Mouse (Mus musculus): ENCODE results near the gene Hdc. TPM values are rescaled to one million over a fixed set of nuclear protein-coding genes. Genes with fewer than 3 reads are reported as not detected.
"Not testable (repeated sequence)": the region's sequence is repeated elsewhere in the genome, so short reads cannot be mapped to it uniquely, and the experiment has no call there.

Hdc gene
- total RNA-seq (2021), result 22.6 and 29.8 TPM in 2 replicates
- long read RNA-seq, partial matches to known transcripts, result 0 of 1 reads
- long read RNA-seq, other reads (novel, unspliced or antisense), result 0 of 1 reads

- no peak for DNase-seq
Measured at GRCm38 (mm10) chr2:126619249-126619704, at the start of gene Hdc. TSS of gene Hdc (minus strand) at chr2:126619299.

- DNase-seq, result no peak
Measured at GRCm38 (mm10) chr2:126668621-126669252, 49.6 kb upstream of the Hdc start.

GRCm38 (mm10) chr2:126665984-126666383 is 46.9 kb upstream of the Hdc start:
- no peak for DNase-seq

GRCm38 (mm10) chr2:126663481-126663880 is 44.4 kb upstream of the Hdc start:
- DNase-seq, result no peak

GRCm38 (mm10) chr2:126652929-126653328 is 33.8 kb upstream of the Hdc start:
- no peak for DNase-seq

- DNase-seq, result no peak
Measured at GRCm38 (mm10) chr2:126647762-126648161, 28.7 kb upstream of the Hdc start.

- DNase-seq, result no peak
Measured at GRCm38 (mm10) chr2:126646461-126646860, 27.4 kb upstream of the Hdc start.

- no peak for DNase-seq
Measured at GRCm38 (mm10) chr2:126644768-126645167, 25.7 kb upstream of the Hdc start.

- DNase-seq, result no peak
Measured at GRCm38 (mm10) chr2:126640298-126640697, 21.2 kb upstream of the Hdc start.

GRCm38 (mm10) chr2:126635939-126636823 is 17.1 kb upstream of the Hdc start:
- DNase-seq, result no peak

GRCm38 (mm10) chr2:126633165-126633564 is 14.1 kb upstream of the Hdc start:
- DNase-seq, result no peak

GRCm38 (mm10) chr2:126628455-126628995 is 9.4 kb upstream of the Hdc start:
- no peak for DNase-seq

- DNase-seq, result no peak
Measured at GRCm38 (mm10) chr2:126623138-126623537, 4.0 kb upstream of the Hdc start.

GRCm38 (mm10) chr2:126622455-126622854 is 3.4 kb upstream of the Hdc start:
- DNase-seq, result no peak

- no peak for DNase-seq
Measured at GRCm38 (mm10) chr2:126618470-126619179, 474 bp downstream of the Hdc start.

GRCm38 (mm10) chr2:126615355-126615754 is 3.7 kb downstream of the Hdc start:
- no peak for DNase-seq

- not testable (repeated sequence) for DNase-seq
Measured at GRCm38 (mm10) chr2:126609600-126609999, 9.5 kb downstream of the Hdc start.

GRCm38 (mm10) chr2:126607553-126608203 is 11.4 kb downstream of the Hdc start:
- DNase-seq, result no peak

GRCm38 (mm10) chr2:126606688-126607062 is 12.4 kb downstream of the Hdc start:
- DNase-seq, result no peak

- DNase-seq, result no peak
Measured at GRCm38 (mm10) chr2:126606061-126606687, 12.9 kb downstream of the Hdc start.

GRCm38 (mm10) chr2:126601918-126602600 is 17.0 kb downstream of the Hdc start:
- DNase-seq, result no peak

Data from adrenal gland, postnatal 25 days (tissue).